Mouse (Mus musculus) spleen, adult 2 months (tissue): Measurements from ENCODE around the gene Zpbp2.

Experiments used
- CTCF ChIP-seq: fragments of 200-500 bp; IDR thresholded peaks from 2 replicates; pipeline ENCODE4 v1.5.1; 2011; ENCODE audit warnings: mild to moderate bottlenecking, inconsistent platforms; ENCODE audit not compliant: insufficient read depth, insufficient read length, insufficient replicate concordance; ENCODE audit errors: extremely low read depth
- POLR2A ChIP-seq: fragments of 200-500 bp; IDR thresholded peaks from 2 replicates; pipeline ENCODE4 v1.6.1; 2011; ENCODE audit warnings: low read depth, low read length, inconsistent platforms

DNA sequence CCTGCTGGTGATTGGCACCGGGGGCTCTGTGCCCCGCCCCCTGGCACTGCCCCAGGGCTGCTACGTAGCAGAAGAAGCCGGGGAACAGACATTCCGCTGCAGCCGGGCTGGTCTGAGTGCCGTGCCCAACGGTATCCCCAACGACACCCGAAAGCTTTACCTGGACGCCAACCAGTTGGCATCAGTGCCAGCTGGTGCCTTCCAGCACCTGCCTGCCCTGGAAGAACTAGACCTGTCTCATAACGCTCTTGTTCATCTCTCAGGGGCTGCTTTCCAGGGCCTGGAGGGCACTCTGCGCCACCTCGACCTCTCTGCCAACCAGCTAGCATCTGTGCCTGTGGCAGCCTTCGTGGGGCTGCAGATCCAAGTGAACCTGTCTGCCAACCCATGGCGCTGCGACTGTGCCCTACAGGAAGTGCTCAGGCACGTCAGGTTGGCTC lies 48.0 kb downstream of the Zpbp2 start:
- TF ChIP-seq POLR2A: no peak
- no peak for TF ChIP-seq CTCF
